Mouse (Mus musculus): ENCODE measurements around the gene Exoc6b.
"Not testable (repeated sequence)": the region's sequence is repeated elsewhere in the genome, so short reads cannot be mapped to it uniquely, and the experiment has no call there.

The Exoc6b gene

GRCm38 (mm10) chr6:84631588-84631987 lies 437.7 kb downstream of the Exoc6b start:
- DNase-seq (ENCODE audit: low spot score in 2 of 2), result no peak

GRCm38 (mm10) chr6:84630276-84630675 lies 439.0 kb downstream of the Exoc6b start:
- no peak for DNase-seq (ENCODE audit: low spot score in 2 of 2)

DNA sequence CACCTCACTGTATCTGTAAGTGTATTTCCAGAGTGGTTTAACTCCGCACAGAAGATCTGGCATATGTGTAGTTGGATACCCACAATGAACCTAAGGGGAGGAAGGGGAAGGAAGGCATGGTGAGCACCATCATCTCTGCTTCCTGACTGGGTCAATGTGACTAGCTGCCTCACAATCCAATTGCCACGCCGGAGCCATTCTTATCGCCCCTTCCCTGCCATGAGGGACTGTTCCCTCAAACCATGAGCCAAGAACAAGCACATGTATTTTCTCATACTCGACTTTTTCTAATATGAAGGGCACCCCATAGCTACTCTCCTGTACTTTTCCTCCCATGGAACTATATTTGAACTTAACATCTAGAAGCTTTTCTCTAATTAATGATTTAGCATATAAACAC lies 440.5 kb downstream of the Exoc6b start:
- no peak for DNase-seq (ENCODE audit: low spot score in 2 of 2)

GRCm38 (mm10) chr6:84626398-84626797 lies 442.9 kb downstream of the Exoc6b start:
- DNase-seq (ENCODE audit: low spot score in 2 of 2), result no peak

GRCm38 (mm10) chr6:84619166-84619565 lies 450.1 kb downstream of the Exoc6b start:
- DNase-seq (ENCODE audit: low spot score in 2 of 2), result no peak

DNA sequence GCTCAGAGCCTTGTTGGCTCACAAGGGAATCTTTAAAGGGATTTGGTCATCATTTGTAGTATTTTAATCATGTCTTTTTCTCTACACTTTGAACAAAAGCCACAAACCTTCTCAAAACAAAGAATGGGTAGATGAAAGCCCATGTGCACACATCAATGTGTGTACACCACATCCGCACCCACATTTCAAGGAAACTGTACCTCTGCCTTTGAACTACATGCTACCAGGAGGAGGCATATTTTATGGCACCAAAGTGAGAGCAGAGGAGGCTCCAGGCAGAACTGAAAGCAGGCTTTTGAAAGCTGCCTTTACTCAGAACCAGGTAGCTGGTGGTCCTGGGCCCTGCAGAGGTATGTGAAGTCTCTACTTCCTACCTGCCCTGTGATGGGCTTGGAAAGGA lies 452.3 kb downstream of the Exoc6b start:
- DNase-seq (ENCODE audit: low spot score in 2 of 2), result no peak

DNA sequence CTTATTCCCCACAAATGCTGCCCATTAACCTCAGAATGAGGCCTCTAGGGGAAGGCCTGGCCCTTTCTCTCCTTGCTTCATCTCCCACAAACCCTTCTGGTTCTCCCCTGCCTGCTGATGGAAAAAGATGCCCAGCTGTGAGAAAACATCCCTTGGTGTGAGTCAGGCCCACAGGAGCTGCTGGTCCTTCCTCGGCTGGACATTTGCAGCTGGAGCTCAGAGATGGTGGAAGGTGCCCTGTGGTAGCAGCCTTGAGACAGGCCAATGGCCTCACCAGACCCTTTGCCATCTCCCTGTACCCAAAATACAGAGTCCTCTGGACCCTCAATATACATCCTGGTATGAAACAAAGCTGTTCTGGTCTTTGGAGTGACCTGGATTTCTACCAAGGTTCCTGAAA lies 452.7 kb downstream of the Exoc6b start:
- DNase-seq (ENCODE audit: low spot score in 2 of 2), result no peak

DNA sequence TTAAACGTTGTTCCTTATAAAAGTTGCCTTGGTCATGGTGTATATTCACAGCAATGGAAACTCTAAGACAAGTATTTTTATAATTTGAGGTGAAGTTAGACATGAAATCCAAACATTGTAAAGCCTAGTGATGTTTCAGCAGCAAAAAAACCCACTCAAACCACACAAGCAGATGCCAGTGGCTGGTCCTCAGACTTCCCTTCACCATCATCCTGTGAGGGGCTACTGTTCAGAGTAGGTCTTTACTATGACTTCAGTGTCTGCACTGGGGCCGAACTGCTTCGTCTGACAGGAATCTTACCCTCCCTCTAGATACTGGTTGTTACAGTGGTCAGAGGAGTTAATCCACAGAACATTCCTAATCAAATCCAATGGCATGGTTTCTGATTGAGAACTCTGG lies 455.8 kb downstream of the Exoc6b start:
- DNase-seq (ENCODE audit: low spot score in 2 of 2), result no peak

- DNase-seq (ENCODE audit: low spot score in 2 of 2), result no peak
Measured at GRCm38 (mm10) chr6:84601136-84601889, 468.0 kb downstream of the Exoc6b start.

- DNase-seq (ENCODE audit: low spot score in 2 of 2), result not testable (repeated sequence)
Measured at GRCm38 (mm10) chr6:84599296-84599695, 470.0 kb downstream of the Exoc6b start.

DNA sequence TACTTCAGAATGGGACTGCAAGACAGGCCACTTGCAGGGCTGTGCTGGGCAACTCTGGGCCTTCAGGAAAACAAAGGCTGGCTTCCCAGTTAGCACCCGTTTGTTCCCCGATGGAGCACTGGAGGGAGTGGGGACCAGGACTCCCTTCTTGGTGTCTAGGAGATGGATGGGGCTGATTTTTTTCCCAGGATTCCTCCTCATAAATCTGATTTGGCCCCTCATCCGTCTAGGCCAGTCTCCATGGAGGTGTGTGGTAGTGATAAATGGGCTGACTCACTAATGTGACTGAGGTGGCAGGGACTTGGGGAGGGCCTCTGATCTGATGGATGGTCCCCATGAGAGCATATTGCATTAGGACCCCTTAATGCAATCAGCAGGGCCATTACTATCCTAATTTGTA lies 470.6 kb downstream of the Exoc6b start:
- no peak for DNase-seq (ENCODE audit: low spot score in 2 of 2)

- no peak for DNase-seq (ENCODE audit: low spot score in 2 of 2)
Measured at GRCm38 (mm10) chr6:84594626-84595025, 474.7 kb downstream of the Exoc6b start.

DNA sequence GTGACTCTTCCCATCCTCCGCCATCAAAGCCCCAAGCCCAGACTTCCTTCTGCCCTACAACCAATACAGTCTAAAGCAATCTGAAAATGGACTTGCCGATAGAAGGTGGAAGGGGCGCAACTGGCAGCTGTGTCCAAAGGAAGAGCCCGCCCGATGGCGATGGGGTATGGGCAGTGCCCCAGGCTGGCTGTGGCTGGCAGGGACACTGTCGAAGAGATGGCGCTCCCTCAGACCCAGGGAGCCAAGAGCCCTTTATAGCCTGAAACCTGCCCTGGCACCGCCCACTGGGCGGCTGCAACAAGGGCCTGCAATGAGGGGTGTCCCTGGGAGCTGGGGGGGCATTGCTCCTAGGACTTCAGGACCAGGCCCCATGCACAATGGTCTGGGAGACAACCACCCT lies 475.6 kb downstream of the Exoc6b start, which contains the start of gene Cyp26b1:
TSS of gene Cyp26b1 (minus strand) at position 216 of the 400 bp plus-strand sequence.
- DNase-seq (ENCODE audit: low spot score in 2 of 2), result no peak

GRCm38 (mm10) chr6:84590961-84591745 lies 478.2 kb downstream of the Exoc6b start:
- DNase-seq (ENCODE audit: low spot score in 2 of 2), result no peak

- peak; percentile 88 to 92 for DNase-seq (ENCODE audit: low spot score in 2 of 2)
Measured at GRCm38 (mm10) chr6:84589742-84590686, 479.3 kb downstream of the Exoc6b start.

- DNase-seq (ENCODE audit: low spot score in 2 of 2), result peak; percentile 20 to 30
Measured at GRCm38 (mm10) chr6:84588895-84589652, 480.2 kb downstream of the Exoc6b start.

DNA sequence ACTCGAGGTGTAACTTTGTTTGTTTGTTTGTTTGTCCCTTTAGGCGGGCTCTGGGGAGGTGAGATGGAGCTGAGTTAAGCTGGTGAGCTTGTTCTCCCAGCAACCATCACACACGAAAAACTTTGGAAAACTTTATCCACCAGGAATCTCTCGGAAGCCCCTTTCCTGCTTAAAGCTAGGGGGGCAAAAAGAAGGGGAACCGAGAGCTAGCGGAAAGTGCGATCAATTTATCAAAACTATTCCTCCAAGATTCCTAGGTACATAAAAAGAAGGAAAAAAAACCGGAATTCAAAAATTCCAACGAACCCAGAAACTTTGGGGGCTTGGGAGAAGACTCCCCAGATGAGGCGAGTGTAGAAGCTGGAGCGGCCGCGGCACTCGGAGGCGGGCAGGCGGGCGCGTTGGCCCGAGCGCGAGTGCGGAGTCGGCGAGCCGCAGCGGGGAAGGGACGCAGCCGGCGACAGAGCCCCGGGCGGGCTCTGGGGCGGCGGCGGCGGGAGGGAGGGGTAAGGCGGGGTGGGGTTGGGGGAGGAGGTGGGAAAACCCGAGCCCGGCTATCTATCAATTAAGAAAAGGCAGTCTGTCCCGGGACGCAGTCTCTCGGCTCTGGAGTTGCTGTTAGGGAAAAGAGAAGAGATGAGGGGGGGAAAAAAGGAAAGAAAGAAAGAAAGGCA lies 481.0 kb downstream of the Exoc6b start:
- DNase-seq (ENCODE audit: low spot score in 2 of 2), result no peak

- no peak for DNase-seq (ENCODE audit: low spot score in 2 of 2)
Measured at GRCm38 (mm10) chr6:84587471-84588101, 481.7 kb downstream of the Exoc6b start.

- no peak for DNase-seq (ENCODE audit: low spot score in 2 of 2)
Measured at GRCm38 (mm10) chr6:84586551-84587200, 482.6 kb downstream of the Exoc6b start.
